Mouse (Mus musculus): Measurements from ENCODE around the gene Sccpdh. TPM values are rescaled to one million over a fixed set of nuclear protein-coding genes. Genes with fewer than 3 reads are reported as not detected.

The Sccpdh gene
- polyA plus RNA-seq, 1 experiment from 2014 or later = 73.1 TPM

Other genes with a start within 250 kb of the Sccpdh start
- gene Smyd3, start 150.2 kb upstream of the Sccpdh start, polyA plus RNA-seq (2015; fragmentation: Nextera tagmentation; extraction: Ambion mirVana) = 19.3 and 21.8 TPM in 2 replicates
- gene Tfb2m, start 121.9 kb upstream of the Sccpdh start, polyA plus RNA-seq (2015; fragmentation: Nextera tagmentation; extraction: Ambion mirVana) = 29.2 and 33.6 TPM in 2 replicates
- gene Cnst, start 121.8 kb upstream of the Sccpdh start, polyA plus RNA-seq (2015; fragmentation: Nextera tagmentation; extraction: Ambion mirVana) = 13.8 and 15.1 TPM in 2 replicates
- gene Kif28, start 77.1 kb downstream of the Sccpdh start, polyA plus RNA-seq (2015; fragmentation: Nextera tagmentation; extraction: Ambion mirVana) = not detected in 2 replicates
- gene Gm10518, start 135.2 kb downstream of the Sccpdh start, polyA plus RNA-seq (2015; fragmentation: Nextera tagmentation; extraction: Ambion mirVana) = 0.21 TPM in 1 of 2 replicates, not detected in the other
- gene Ahctf1, start 135.5 kb downstream of the Sccpdh start, polyA plus RNA-seq (2015; fragmentation: Nextera tagmentation; extraction: Ambion mirVana) = 23.4 and 28.8 TPM in 2 replicates

Measured in kidney, embryonic 15.5 days (tissue).